Mouse (Mus musculus) frontal cortex, postnatal 25 days (tissue): ENCODE measurements around the gene Tmbim4.
"Not testable (repeated sequence)": the region's sequence is repeated elsewhere in the genome, so short reads cannot be mapped to it uniquely, and the experiment has no call there.

Experiments
- DNase-seq, 2 experiments: peaks; one replicate each; pipeline ENCODE4 v3.0.0; 2022; ENCODE audit warnings: low spot score in 2 of 2

Gene Tmbim4

DNA sequence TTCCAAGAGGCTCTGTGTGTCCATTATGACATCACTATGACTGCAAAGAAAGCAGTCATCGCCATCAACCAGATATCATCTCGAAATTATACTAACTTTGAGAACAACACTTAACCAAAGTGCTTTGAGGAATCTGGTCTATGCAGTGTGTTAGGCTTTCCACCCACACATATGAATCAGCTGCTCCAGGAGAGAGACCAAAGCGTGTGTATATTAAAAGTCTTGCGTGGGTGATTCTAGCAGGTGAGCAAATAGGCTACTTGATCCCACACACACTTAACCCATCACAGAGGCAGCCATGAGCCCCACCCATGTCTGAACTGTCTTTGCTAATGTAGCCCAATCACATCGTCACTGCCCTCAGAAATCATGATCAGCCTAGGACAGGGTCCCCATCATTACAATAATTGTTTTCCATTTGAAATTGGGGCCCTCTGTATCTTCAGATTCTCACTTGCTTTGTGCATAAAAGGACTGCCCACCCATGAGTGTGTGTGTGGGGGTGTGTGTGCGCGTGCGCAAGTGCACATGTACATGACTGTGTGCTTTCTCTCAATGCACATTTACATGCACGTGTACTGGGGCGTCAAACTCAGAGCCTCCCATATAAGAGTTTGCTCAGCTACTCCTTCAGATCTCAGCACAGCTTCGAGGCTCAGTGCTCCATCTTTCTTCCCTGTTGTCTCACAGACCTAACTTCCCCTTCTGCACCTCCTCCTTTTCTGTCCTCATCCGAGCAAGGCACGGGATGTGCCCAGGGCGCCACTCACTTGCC, 4.1 kb upstream of the Tmbim4 start:
- no peak for DNase-seq

DNA sequence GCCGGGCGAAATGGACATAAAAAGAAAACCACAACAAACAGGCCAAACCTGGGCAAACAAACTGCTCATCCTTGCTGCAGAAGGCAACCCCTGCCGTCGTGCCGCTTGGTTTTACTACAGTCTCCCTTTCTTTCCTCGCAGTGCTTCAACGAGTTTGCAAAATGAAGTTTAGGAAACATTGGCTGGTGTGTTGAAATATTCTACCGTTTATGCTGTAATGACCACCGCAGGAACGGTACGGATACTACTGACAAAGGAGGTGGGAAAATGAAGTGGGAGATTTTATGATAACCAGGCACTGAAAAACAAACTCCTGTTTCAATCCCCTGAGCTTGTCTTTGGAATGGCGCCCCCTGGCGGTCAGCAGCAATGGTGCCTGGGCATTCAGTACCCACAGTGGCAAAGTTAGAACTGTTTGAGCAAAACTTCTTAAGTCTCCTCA, 592 bp downstream of the Tmbim4 start, which contains the start of gene Irak3:
TSS of gene Irak3 (minus strand) at position 170 of the 442 bp plus-strand sequence.
- DNase-seq = peak; percentile 61 to 71

DNA sequence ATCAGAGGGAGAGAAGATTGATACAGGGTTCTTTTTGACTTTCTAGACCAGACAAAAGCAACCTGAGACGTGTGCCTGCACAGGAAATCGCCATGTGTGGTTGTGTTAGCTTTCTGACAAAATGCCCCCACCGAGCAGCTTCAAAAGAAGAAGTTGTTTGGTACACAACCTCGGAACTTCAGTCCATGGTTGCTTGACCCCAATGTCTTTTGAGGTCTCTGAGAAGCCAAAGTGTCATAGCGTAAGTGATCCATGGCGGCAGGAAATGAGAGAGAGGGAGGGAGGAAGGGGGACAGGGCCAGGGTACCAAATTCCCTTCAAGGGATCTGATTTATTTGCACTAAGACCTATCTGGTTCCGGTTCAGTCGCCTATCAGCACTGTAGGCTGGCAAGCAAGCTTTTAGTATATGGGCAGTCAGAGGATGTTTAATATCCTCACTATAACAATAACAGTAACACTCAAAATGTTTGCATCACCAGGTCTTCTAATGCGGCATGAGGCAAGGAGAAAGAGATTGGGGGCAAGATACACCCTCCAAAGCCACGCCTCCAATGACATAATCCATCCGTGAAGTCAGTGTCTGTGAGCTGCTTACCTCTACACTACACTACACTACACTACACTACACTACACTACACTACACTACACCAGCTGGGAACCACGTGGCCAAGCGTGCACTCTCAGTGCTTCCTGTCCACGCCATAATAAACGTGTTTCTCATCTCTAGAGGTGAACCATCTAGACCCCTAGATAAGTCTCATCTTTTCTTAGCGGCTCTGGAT, 1.3 kb downstream of the Tmbim4 start:
- no peak for DNase-seq

DNA sequence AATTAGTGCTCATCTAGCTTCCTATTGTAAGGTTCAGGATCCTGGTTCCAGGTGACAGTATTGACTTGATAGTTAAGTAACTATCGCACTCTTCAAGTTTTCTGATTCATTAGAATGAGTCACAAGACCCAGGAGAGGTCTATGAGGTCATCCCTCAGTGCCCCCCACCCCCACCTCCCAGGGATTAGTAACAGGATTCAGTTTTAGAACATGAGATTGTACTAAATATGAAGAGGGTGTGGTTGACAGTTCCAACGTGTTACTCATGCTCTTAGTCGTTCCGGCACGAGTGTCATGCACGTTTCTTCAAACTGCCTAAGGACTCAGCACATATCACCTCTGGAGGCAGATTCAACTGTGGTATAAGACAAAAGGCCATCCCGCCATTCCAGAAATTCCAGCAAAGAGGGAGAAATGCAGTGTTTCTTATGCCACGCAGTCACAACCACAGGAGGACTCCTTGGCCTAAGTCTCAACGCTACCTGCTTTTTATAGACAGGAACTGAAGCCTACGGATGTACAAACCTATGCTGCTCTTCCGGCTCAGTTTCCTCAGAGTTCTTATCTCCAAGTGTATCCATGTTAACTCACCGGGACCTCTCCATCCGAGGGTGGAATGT, 3.3 kb downstream of the Tmbim4 start:
- DNase-seq = no peak

DNA sequence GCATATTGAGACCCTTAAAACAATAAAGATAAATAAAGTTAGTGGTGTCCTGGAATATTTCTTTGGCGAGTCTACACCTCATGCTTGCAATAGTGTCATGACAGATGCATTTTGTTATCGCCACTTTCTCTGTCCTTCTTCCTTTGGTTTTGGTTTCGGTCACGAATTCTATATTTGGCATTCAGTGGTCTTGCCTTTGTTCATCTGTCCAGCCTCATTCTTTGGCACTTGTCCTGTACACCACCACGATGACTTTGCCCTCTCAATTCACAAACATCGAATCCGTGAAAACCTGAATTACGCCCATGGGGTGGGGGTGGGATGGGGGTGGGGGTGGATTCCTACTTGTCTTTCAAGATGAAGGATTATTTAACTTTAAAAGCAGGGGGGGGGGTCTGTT, 6.6 kb downstream of the Tmbim4 start:
- no peak for DNase-seq

DNA sequence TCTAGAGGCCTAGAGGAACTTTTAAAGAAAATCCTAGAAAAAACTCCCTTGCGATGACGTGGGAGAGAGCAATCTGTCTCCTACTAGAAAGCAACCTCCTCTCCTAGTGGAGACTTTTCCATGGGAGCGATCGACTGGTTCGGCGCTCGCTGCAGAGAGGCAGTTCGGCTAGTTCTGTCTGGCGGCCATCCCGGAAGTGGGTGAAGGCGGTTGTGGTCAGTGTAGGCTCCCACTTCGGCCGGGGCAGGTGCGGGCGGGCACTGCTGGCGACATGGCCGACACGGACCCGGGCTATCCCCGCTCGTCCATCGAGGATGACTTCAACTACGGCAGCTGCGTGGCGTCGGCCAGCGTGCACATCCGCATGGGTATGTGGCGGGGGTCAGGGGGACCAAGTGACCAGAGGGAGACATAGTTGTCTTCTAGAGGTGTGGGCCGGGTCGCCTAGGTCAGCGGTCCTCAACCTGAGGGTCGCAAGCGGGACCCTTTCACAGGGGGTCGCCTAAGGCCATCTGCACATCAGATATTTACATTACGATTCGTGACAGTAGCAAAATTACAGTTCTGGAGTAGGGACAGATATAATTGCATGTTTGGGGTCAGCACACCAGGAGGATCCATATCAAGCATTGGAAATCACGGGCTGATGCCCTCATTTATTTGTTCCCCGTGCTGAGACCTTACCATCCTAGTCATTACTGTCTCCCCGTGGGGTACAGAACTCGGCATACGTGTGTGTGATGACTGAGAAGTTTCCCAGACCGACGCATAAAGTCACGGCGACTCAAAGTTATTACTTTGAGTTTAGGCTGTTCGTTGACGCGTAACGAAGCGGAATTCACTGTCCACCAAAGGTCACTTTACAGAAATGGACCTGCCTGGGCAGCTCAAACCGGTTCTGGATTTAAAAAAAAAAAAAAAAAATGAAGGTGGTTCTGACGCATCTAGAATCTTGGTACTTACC, 7.5 kb downstream of the Tmbim4 start:
- peak; percentile 76 to 82 for DNase-seq

DNA sequence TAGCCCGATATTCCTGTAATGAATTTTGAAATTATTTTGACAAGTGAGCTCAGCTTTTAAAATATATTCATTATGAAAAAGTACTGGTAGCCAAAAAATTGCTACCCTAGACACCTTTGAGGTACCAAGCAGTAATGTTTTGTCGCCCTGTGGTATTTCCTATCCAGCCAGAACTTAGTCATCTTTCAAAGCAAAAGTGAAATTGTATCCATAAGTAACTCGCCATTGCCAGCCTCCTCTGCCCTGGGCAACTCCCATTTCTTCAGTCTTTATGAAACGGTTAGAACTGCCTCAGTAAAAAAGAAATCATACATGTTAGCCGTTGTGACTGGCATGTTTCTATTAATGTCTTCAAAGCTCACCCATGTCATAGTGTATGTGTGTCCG, 8.1 kb downstream of the Tmbim4 start:
- DNase-seq = no peak

DNA sequence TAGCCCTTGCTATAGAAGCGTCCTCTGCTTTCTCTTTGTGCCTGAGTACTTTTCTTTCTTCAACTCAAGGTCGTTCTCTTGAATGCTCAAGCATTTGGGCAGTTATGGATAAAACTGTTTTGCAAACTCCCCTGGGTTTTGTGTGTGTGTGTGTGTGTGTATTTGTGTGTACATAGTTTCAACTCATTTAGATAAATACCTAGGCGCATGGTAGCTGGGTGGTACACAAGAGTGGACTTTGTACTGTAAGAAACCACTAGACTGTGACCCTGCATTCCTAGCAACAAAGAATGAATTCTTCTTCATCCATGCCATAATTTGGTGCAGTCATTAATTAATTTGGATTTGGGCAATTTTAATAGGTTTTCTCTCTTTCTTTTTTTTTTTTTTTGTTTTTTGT, 8.7 kb downstream of the Tmbim4 start:
- no peak for DNase-seq

DNA sequence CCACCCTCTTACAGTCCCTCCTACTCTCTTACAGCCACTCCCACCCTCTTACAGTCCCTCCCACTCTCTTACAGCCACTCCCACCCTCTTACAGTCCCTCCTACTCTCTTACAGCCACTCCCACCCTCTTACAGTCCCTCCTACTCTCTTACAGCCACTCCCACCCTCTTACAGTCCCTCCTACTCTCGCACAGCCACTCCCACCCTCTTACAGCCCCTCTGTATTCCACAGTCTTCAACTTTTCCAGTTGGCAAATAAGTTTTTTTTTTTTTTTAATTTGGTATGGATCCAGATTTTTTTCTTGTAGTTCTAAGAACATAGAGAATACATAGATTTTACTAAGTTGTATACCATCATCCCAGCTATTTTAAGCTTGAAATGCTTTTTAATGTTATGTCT, 15.7 kb downstream of the Tmbim4 start:
- not testable (repeated sequence) for DNase-seq

DNA sequence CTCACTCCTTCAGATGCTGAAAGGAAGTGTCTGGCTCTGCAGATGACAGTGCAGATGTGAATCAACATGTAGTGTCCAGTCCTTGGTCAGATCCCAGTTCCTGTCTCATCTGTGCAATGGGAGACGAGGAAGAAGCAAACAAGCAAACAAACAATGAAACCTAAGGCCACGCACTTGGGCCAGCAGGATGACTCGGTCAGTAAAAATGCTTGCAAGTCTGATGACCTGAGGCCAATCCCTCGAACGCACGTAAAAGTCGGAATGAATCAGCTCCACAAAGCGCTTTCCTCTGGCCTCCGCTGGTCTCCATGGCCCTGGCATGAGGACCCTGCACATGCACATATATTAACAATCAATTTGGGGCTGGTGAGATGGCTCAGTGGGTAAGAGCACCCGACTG, 17.6 kb downstream of the Tmbim4 start:
- no peak for DNase-seq

DNA sequence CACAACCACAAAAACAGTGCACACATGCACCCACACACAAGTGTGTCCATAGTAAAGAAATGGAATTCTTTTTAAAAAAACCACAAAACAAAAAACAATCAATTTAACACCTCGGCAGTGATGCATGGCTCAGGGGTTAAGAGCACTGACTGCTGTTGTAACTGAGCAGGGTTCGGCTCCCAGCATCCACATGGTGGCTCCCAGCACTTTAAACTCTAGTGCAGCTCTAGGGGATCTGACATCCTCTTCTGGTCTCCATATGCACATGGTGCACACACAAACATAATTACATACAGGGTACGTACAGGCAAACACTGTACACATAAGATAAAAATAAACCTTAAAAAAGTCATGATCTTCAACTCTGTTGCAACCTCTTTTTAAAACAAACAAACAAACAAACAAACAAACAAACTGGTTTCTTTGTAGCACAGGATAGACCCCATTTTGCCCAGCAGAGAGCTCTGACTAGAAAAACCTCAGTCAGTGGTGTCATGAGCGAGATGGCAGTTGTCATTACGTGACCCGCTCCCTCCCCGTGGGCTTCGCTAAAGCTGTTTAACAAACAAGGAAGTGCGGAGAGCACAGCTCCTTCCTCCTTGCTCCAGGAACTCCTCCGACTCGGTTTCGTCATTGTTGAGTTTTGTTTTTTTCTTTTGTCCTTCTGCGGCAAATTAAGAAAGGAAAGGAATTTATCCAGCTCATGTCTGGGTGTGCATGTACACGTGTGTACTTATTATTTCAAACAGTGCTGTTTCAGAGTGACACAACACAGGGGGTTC, 18.4 kb downstream of the Tmbim4 start:
- no peak for DNase-seq

DNA sequence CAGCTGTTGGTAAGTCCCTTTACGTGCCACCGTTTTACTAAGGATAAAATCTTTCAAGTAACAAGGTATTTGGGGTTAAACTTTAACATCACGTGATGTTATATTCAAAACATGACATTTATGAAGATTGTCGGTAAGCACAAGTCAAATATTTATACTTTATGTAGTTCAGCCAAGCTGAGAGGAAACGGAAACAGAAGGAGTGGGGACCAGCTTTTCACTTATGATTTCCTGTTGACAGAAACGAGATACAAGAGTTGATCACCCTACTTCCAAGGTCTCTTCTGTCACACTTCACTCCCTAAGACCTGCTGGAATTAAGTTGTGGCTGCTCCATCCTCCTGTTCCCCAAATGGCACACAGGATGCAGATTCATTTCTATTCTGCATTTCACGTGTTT, 19.4 kb downstream of the Tmbim4 start:
- no peak for DNase-seq

DNA sequence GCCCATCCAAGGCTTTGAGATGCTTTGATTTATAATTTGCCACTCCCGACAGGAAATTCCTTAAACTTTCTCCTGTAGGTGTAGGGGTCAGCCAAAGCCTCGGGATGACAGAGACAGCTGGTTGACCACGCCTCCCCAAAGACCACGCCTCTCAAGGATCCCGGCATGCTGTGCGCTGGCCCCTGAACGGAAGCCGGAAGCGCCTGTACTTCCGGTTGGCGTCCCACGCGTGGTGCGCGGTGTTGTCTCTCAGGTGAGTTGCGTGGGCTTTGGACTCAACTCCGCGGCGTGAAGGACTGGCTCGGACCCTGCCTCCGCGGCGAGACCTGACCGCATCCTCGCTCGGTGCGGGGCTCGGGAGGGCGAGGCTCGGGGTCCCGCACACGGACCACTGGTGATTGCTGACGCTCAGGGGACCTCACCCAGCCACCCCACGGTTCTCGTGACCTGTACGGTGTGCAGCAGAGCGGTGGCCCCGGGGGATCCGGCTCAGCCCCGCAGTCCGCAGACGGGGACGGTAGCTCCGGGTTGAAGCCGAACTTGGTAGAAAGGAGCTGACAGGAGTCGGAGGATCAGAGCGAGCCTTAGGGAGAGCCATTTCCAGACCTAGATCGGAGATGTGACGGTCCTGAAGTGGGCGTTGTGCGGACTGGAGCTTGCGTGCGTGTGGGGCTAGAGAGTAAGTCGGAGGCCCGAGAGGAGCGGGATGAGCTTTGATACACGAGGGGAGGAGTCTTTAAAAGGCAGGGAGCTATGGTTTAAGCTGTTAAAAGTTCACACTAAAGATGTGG, 25.7 kb downstream of the Tmbim4 start, which contains the start of gene Llph:
TSS of gene Llph (plus strand) at position 200 of the 791 bp plus-strand sequence.
- DNase-seq = peak; percentile 70 to 71

DNA sequence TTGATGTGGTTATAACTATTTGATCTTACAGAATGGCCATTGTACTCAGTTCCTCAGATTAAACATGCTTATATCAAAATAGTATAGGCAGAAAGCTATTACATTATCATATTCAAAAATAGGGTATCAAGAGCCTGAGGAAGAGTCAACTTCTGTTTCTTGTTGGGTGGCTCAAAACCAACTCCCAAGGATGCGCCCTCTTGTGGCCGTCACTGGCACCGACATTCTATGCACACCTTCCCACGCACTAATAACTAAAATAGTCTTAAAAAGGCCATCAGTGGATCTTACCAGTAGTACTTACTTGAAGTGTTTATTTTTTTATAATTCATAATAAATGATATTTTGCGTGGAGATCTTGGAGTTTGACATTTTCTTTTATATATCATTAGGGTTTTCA, 30.3 kb downstream of the Tmbim4 start:
- DNase-seq = peak in 1 of 2 experiments; percentile 20

DNA sequence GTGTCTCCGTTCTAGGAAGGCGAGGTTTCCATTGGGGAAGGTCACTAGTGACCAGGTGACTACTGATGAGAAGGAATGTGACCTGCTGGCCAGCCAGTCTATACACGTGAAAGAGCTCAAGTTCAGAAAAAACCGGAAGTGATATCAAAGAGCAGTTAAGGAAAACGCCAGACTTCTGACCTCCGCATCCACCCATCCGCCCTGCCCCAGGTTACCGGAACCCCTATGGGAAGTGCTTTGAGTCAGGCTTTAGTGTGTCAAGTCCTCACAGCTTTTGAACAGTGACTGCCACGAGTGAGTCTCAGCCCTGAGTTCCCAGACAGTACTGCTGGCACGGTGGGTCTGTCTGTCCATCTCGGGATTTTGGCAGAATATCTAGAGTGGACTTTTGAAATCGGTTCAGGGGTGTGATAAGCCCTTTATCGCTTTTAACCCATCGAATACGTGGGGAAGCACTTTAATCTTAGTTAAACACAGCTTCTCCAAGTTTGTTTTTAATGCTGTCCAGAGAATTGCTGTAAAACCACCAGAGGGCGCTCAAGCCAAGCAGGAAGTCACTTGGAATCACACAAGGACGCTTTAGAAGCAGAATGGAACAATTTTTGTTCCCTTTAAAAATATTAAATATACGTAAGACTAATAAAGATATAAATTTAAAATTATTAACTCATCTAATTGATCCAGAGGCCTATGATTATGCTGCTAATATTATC, 32.4 kb downstream of the Tmbim4 start:
- DNase-seq = peak; percentile 19 to 27

DNA sequence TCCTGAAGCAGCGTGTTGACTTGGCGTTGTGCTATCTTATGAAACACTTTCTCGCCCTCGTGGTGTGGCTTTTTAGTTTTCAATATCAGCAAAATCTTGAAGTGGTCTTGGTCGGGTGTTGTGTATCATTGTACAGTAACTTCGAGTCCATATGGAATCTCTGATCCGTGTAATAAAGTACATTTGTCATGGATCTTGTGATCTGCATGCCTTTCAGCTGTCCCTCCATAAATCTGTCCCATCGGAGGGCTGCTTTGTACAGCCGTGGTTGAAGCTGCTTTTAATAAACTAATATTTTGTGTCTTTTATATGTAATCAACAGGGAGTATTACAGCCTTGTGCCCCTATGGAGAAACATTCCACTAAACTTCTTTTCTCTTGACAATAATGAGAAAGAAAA, 35.5 kb downstream of the Tmbim4 start:
- no peak for DNase-seq

DNA sequence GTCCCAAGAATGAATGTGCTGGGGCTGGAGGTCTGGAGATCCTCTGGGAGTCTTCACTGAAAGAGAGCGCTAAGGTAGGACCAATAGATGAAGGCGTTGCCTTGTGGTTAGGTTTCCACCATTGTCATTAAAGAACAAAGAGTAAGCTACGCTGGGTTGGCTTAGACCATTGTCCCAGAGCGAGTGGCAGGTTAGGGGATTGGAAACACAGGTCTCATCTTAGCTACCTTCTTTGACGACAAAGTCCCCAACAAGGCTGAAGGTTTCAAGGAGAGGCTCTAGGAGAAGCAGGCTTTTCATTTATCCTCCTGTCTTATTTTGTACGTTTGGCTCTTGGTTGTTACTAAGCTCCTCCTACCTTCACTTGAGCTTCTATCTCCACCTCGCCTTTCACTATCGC, 36.9 kb downstream of the Tmbim4 start:
- no peak for DNase-seq

DNA sequence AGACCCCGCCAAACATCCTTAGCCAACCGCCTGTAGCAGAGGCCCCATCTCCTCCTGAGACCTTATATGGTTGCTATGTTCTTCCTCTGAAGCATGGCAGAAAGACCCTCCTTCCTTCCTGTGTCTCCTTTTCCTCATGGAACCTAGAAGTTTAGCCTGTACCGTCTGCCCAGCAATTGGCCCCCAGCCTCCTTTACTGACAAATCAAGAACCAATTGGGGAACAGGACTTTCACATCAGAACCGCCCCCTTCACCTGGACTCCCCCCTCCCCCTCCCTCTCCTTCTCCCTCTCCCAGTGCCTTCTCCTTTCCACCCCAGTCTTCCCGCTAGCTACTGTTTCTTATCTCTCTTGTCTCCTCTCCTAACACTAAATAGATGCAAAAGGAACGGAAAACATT, 38.1 kb downstream of the Tmbim4 start:
- no peak for DNase-seq

DNA sequence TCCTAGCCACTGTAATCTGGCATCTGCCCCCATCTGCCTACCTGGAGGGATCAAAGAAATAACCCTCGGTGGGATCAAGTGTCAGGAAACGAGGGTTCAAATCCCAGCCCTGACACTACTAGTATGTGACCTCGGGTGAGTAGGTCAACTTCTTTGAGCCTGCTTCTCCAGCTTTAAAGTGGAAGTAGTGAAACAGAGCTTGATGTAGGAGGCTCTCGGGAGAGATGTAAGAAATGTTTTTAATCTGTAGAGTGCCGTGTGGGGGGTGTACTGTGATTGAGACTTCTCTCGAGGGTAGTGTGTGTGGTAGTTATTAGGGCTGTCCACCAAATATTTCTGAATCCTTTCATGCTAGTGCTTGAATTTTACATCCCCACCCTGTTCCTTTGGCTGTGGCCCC, 41.0 kb downstream of the Tmbim4 start:
- DNase-seq = no peak
